Mouse (Mus musculus): ENCODE results near the gene Mblac1.

GRCm38 (mm10) chr5:138160842-138161665 is 33.1 kb upstream of the Mblac1 start, which contains the start of gene Cops6:
- TF ChIP-seq CTCF (conservative IDR thresholded peaks at IDR 0.05; ENCODE audit: low read length), result no peak
- TF ChIP-seq NANOG (IDR thresholded peaks at IDR 0.05; ENCODE audit: borderline replicate concordance, low read length), result no peak
- no peak for TF ChIP-seq POU5F1 (IDR thresholded peaks at IDR 0.05; ENCODE audit: borderline replicate concordance, low read length)
